Mouse (Mus musculus) ES-Bruce4 (cell line): ENCODE results near the gene Vopp1.

ENCODE experiments used
- CTCF ChIP-seq: IDR thresholded peaks from one replicate; pipeline ENCODE4 v1.8.1; 2011; ENCODE audit warnings: low read depth, low read length
- EP300 ChIP-seq: IDR thresholded peaks from 2 replicates; pipeline ENCODE4 v1.6.1; 2011; ENCODE audit warnings: low read depth, low read length; ENCODE audit not compliant: insufficient read depth
- POLR2A ChIP-seq: IDR thresholded peaks from one replicate; pipeline ENCODE4 v1.8.1; 2011; ENCODE audit warnings: low read length; ENCODE audit not compliant: insufficient read depth

DNA sequence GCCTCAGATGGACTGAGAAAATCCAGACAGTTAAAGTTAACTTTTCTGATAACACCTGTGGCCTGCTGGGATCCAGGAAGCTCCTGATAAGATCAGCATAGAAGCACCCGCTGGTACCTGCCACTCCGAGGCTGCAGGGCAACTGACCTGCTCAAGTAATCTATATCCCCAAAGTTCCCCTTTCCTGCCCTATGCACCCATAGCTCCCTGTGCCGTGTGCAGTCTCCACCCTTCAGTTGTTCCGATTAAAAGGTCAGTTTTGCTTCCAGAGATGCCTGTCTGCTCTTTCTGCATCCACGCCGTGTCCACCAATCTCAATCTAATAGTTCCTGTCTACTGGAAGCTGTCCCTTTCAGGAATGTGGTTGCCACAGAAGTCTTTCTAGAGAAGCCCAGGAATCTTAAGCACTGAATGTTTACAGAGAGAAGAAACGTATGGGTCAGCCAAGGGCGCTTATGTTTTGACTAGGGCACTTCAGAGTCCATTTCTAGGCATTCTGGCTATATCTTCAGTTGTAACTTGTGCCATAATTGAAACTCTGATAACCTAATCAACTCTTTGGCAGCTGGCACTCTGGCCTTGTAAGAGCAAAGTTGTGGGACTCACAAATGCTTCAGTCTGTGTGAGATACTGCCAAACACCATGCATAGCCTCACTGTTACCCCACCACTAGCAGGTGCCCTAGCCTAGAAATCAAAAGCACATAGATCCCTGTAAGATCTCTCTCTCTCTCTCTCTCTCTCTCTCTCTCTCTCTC lies 57.7 kb downstream of the Vopp1 start:
- TF ChIP-seq POLR2A (no peak), CTCF (no peak), EP300 (no peak)
